Mouse (Mus musculus) midbrain, embryonic 14.5 days (tissue): ENCODE data around the gene Ankrd28. TPM values are rescaled to one million over a fixed set of nuclear protein-coding genes. Genes with fewer than 3 reads are reported as not detected.

ENCODE experiments used
- ATAC-seq: fragments of 200-750 bp; cut with Nextera tagmentation; 2 replicates; pipeline ENCODE4 v1.8.0; 2017; ENCODE audit warnings: moderate number of reproducible peaks, moderate library complexity; ENCODE audit not compliant: low FRiP score, low TSS enrichment
- DNase-seq: peaks from one replicate; pipeline ENCODE4 v3.0.0-alpha.2; 2015
- H3K27ac ChIP-seq: fragments of 300-500 bp; sonication (generic); replicated peaks from 2 replicates; pipeline ENCODE4 v1.5.1; 2014; ENCODE audit warnings: mild to moderate bottlenecking, low read depth, low read length, moderate library complexity
- H3K27me3 ChIP-seq: fragments of 300-500 bp; sonication (generic); 2 replicates; pipeline ENCODE4 v1.6.1; 2014; ENCODE audit warnings: low read length, control low read depth, mixed read lengths; ENCODE audit not compliant: control insufficient read depth, insufficient read depth
- H3K36me3 ChIP-seq: fragments of 300-500 bp; sonication (generic); 2 replicates; pipeline ENCODE4 v1.6.1; 2014; ENCODE audit warnings: low read length, control low read depth; ENCODE audit not compliant: control insufficient read depth, insufficient read depth
- H3K4me1 ChIP-seq: fragments of 300-500 bp; sonication (generic); 2 replicates; pipeline ENCODE4 v1.6.1; 2014; ENCODE audit warnings: mild to moderate bottlenecking, antibody characterized with exemption, low read length, control low read depth; ENCODE audit not compliant: control insufficient read depth, insufficient read depth
- H3K4me2 ChIP-seq: fragments of 300-500 bp; sonication (generic); 2 replicates; pipeline ENCODE4 v1.6.1; 2014; ENCODE audit warnings: mild to moderate bottlenecking, low read length, moderate library complexity
- H3K4me3 ChIP-seq: fragments of 300-500 bp; sonication (generic); replicated peaks from 2 replicates; pipeline ENCODE4 v1.5.1; 2014; ENCODE audit warnings: low read depth, low read length
- H3K9ac ChIP-seq: fragments of 300-500 bp; sonication (generic); replicated peaks from 2 replicates; pipeline ENCODE4 v1.6.1; 2014; ENCODE audit warnings: mild to moderate bottlenecking, low read length, moderate library complexity
- H3K9me3 ChIP-seq: fragments of 300-500 bp; sonication (generic); 2 replicates; pipeline ENCODE4 v1.6.1; 2016; ENCODE audit warnings: low read length, control low read depth, mixed read lengths; ENCODE audit not compliant: control insufficient read depth
- WGBS: fragments of 180-500 bp; shearing (Covaris S2); extraction: QIAGEN DNeasy Blood & Tissue Kit; methylation state at CpG from one replicate; pipeline ENCODE4 v1.1.7; 2014; 5-methylcytosine and 5-hydroxymethylcytosine counted together
- polyA plus RNA-seq: library from polyadenylated mRNA; unstranded; fragments of >200 nt; fragmentation: Nextera tagmentation; extraction: Ambion mirVana; gene quantifications from 2 replicates; pipeline ENCODE4 v1.2.1, GENCODE M21; 2014

Gene Ankrd28
- polyA plus RNA-seq, 1 experiment from 2014 or later, result 15.3 TPM

GRCm38 (mm10) chr14:31784975-31785374 lies 45.5 kb downstream of the Ankrd28 start:
- Histone ChIP-seq H3K4me2 (no peak overlapping the region), H3K27ac (no peak overlapping the region), H3K9ac (no peak overlapping the region), H3K27me3 (no peaks in the 10 kb centered on the region), H3K9me3 (no peaks in the 10 kb centered on the region), H3K4me3 (no peak overlapping the region), H3K36me3 (no peaks in the 10 kb centered on the region), H3K4me1 (peaks cover 20% of the 10 kb centered on the region)
- ATAC-seq, result no peak
- 98% methylated on average over 5 of the region's 5 CpGs for WGBS
- no peak for DNase-seq

- H3K4me2 ChIP-seq, result peak overlapping the region; percentile 57
- 10% methylated on average over 11 of the region's 11 CpGs for WGBS
- ATAC-seq (no peak), DNase-seq (peak; percentile 72)
- H3K4me3 ChIP-seq, result peak overlapping the region; percentile 26
- no peaks in the 10 kb centered on the region for H3K27me3 ChIP-seq
- peak overlapping the region; percentile 42 for H3K9ac ChIP-seq
- no peaks in the 10 kb centered on the region for H3K36me3 ChIP-seq
- peaks cover 24% of the 10 kb centered on the region for H3K4me1 ChIP-seq
- no peaks in the 10 kb centered on the region for H3K9me3 ChIP-seq
- H3K27ac ChIP-seq, result peak overlapping the region; percentile 87
Observed at GRCm38 (mm10) chr14:31781309-31782049, 49.0 kb downstream of the Ankrd28 start.

DNA sequence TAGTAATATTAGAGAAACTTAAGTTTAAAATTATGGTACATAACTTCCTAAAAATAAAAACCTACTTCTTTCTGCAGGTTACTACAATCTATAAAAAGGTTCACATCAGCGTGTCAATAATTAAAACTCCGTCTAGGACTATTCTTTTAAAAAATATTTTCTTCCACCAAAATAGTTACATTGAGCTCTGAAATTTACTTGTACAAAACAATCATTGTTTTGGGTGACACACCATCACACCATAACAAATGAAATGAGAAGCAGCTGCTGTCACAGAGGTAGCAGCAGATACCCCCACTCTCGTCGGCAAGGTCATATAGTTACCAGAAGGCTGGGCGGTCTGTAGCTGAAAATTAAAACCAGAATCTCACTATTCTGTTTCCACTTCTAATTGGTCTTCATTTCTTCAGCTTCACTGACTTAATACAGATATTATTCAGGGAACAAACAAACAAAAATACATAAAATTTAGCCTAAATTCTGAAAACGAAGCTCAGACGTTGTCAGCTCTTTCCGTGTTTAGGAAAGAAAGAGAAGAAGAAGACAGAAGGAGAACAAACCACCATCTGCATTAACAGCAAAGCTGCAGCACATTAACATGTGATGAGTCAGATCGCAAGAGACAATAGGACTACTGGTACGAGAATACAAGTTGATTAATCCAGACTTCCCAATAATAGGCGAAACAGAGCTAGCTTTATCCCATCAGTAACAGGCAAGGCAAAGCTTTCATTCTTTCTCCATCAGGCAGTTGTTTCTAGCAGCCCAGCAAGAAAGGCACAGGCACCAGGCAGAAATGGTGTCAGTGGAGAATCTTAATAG lies 49.8 kb downstream of the Ankrd28 start:
- ATAC-seq, result no peak

GRCm38 (mm10) chr14:31773518-31773917 lies 56.9 kb downstream of the Ankrd28 start:
- H3K27ac ChIP-seq, result no peak overlapping the region
- H3K36me3 ChIP-seq, result no peaks in the 10 kb centered on the region
- no peak overlapping the region for H3K4me2 ChIP-seq
- H3K9me3 ChIP-seq, result no peaks in the 10 kb centered on the region
- ATAC-seq (no peak), DNase-seq (no peak)
- no peak overlapping the region for H3K9ac ChIP-seq
- WGBS, result 96% methylated on average over 4 of the region's 4 CpGs
- H3K27me3 ChIP-seq, result no peaks in the 10 kb centered on the region
- H3K4me3 ChIP-seq, result no peak overlapping the region
- H3K4me1 ChIP-seq, result no peaks in the 10 kb centered on the region

More for the DNA sequence above, 49.8 kb downstream of the Ankrd28 start:
- Histone ChIP-seq H3K4me2 (peak overlapping the region; percentile 57), H3K4me1 (peaks cover 24% of the 10 kb centered on the region), H3K27ac (peak overlapping the region; percentile 87), H3K9ac (peak overlapping the region; percentile 42), H3K27me3 (no peaks in the 10 kb centered on the region), H3K36me3 (no peaks in the 10 kb centered on the region), H3K4me3 (peak overlapping the region; percentile 26), H3K9me3 (no peaks in the 10 kb centered on the region)
- WGBS, result 18% methylated on average over 11 of the region's 11 CpGs
- peak; percentile 57 for DNase-seq

- H3K9me3 ChIP-seq, result no peaks in the 10 kb centered on the region
- no peaks in the 10 kb centered on the region for H3K36me3 ChIP-seq
- no peak overlapping the region for H3K27ac ChIP-seq
- ATAC-seq (no peak), DNase-seq (no peak)
- H3K4me3 ChIP-seq, result no peak overlapping the region
- H3K4me1 ChIP-seq, result no peaks in the 10 kb centered on the region
- H3K27me3 ChIP-seq, result no peaks in the 10 kb centered on the region
- H3K9ac ChIP-seq, result no peak overlapping the region
- no peak overlapping the region for H3K4me2 ChIP-seq
Observed at GRCm38 (mm10) chr14:31772251-31772650, 58.2 kb downstream of the Ankrd28 start.

DNA sequence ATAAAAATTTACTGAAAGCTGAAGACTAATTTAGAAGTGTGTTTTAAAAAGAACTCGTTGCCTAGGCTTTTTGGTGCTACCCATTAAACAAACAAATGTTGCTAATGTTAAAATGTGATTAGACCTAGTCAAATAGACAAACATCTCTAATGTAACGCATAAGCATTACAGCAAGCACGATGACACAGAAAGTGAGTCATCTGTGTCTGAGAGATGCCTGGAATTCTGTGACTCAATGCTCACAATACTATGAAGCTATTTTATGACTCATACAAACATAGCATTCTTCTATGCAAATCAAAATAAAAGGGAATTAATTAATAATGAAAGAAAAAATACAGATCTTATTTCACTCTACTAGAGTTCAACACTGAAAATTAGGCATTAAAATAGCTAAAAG lies 61.9 kb downstream of the Ankrd28 start:
- H3K36me3 ChIP-seq, result peaks cover 2% of the 10 kb centered on the region; the same call in 1 of the 2 replicates
- H3K4me2 ChIP-seq, result no peak overlapping the region
- no peak overlapping the region for H3K27ac ChIP-seq
- no peaks in the 10 kb centered on the region for H3K9me3 ChIP-seq
- H3K4me1 ChIP-seq, result no peaks in the 10 kb centered on the region
- 90% methylated on average over 3 of the region's 3 CpGs for WGBS
- H3K27me3 ChIP-seq, result no peaks in the 10 kb centered on the region
- no peak for ATAC-seq
- DNase-seq, result no peak
- no peak overlapping the region for H3K4me3 ChIP-seq
- H3K9ac ChIP-seq, result no peak overlapping the region

DNA sequence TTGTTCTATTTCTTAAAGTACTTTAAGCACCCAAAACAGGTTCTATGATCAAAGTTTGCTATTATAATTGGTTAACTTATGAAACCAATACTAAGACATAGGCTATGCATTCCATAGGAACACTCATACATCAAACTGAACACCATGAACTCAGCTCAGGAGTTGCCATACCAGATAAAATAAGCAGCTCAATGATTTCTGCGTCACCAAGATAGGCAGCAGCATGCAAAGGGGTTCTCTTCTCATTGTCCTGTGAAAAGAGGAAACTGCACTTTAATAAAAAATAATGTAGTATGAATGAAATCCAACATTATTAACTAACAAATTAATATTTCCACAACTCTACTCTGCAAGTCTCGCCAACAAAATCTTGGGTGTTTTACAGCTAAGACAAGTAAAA lies 66.4 kb downstream of the Ankrd28 start:
- DNase-seq (no peak), ATAC-seq (no peak)
- Histone ChIP-seq H3K4me1 (no peaks in the 10 kb centered on the region), H3K9ac (no peak overlapping the region), H3K4me2 (no peak overlapping the region), H3K27me3 (no peaks in the 10 kb centered on the region), H3K4me3 (no peak overlapping the region), H3K27ac (no peak overlapping the region), H3K36me3 (peaks cover 25% of the 10 kb centered on the region), H3K9me3 (no peaks in the 10 kb centered on the region)
- 91% methylated on average over 2 of the region's 2 CpGs for WGBS

GRCm38 (mm10) chr14:31761727-31762126 lies 68.7 kb downstream of the Ankrd28 start:
- ATAC-seq, result no peak
- WGBS, result 93% methylated on average over 7 of the region's 7 CpGs

More at GRCm38 (mm10) chr14:31761727-31762126, 68.7 kb downstream of the Ankrd28 start:
- no peak for DNase-seq
- H3K4me2 ChIP-seq, result no peak overlapping the region
- no peaks in the 10 kb centered on the region for H3K9me3 ChIP-seq
- H3K27ac ChIP-seq, result no peak overlapping the region
- no peak overlapping the region for H3K4me3 ChIP-seq
- no peaks in the 10 kb centered on the region for H3K4me1 ChIP-seq
- no peaks in the 10 kb centered on the region for H3K27me3 ChIP-seq
- no peak overlapping the region for H3K9ac ChIP-seq
- peaks cover 25% of the 10 kb centered on the region for H3K36me3 ChIP-seq
